Mouse (Mus musculus): ENCODE results near the gene Lct. TPM values are rescaled to one million over a fixed set of nuclear protein-coding genes. Genes with fewer than 3 reads are reported as not detected.
"Not testable (repeated sequence)": the region's sequence is repeated elsewhere in the genome, so short reads cannot be mapped to it uniquely, and the experiment has no call there.

The Lct gene
- polyA plus RNA-seq, 1 experiment from 2014 or later = 19.6 TPM

DNA sequence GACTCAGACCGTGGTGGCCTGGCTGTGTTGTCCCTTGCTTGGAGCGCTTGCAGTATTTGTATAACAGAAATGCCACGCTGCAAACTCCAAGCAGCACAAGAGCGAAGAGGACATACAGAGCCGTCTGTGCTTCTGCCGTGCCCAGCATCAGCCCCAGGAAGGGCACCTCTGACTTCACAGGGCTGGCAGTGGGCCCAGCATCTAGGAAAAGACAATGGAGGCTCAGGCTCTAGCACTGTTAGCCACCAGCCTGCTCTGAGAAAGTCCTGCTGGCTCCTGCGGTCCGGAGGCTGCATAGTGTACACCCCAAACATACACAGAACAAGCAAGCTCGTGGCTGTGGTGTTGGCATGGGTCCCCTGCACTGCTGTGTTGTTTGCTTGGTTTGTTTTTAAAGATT lies 43.0 kb downstream of the Lct start:
- Histone ChIP-seq H3K27ac (no peak overlapping the region), H3K36me3 (no peaks in the 10 kb centered on the region), H3K4me3 (replicated peaks) (no peak overlapping the region), H3K9ac (no peak overlapping the region), H3K27me3 (replicated peaks) (no peaks in the 10 kb centered on the region), H3K4me2 (replicated peaks) (no peak overlapping the region), H3K4me1 (replicated peaks) (no peaks in the 10 kb centered on the region), H3K9me3 (no peaks in the 10 kb centered on the region)
- WGBS = 86% methylated on average over 9 of the region's 9 CpGs
- no peak for ATAC-seq

DNA sequence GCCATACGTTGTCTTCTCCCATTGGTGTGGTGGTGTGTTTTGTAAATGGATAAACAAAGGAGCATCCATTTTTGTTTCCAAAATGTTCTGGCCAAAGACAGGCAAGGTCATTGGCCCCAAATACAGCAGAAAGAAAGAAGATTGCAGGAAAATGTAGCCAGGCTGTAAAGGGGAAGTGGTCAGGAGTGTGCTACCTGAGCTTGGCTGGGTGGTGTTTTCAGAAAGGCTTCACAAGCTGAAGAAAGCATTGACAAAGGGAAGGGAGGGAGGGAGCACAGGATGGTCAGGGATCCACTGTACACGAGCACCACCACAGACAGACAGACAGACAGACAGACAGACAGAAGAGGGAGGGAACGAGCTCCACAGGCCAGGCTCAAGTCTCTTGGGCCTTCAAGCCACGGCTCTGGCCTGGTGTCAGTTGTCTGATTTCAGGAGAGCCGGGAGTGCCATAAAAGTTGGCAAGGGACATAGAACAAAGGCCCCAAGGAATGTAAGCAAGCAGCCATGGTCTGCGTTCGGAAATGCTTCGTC lies 43.9 kb downstream of the Lct start:
- Histone ChIP-seq H3K27ac (no peak overlapping the region), H3K27me3 (replicated peaks) (no peaks in the 10 kb centered on the region), H3K4me1 (replicated peaks) (no peaks in the 10 kb centered on the region), H3K9me3 (no peaks in the 10 kb centered on the region), H3K4me3 (replicated peaks) (no peak overlapping the region), H3K4me2 (replicated peaks) (no peak overlapping the region), H3K36me3 (0 out of 2 replicates have a peak, but pooled peaks cover 6% of the 10 kb centered on the region), H3K9ac (no peak overlapping the region)
- WGBS = 77% methylated on average over 8 of the region's 8 CpGs
- no peak for ATAC-seq

DNA sequence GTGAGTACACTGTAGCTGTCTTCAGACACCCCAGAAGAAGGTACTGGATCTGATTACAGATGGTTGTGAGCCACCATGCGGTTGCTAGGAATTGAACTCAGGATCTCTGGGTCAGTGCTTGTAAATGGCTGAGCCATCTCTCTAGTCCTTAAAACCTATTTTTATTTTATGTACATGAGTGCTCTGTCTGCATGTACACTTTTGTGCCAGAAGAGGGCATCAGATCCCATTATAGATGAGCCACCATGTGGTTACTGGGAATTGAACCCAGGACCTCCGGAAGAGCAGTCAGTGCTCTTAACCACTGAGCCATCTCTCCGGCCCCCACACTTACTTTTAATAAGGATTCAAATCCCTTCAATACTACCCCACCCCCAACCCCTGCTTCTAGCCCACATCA lies 45.2 kb downstream of the Lct start:
- H3K36me3 ChIP-seq = 0 out of 2 replicates have a peak, but pooled peaks cover 6% of the 10 kb centered on the region
- H3K4me3 ChIP-seq (replicated peaks) = no peak overlapping the region
- no peaks in the 10 kb centered on the region for H3K27me3 ChIP-seq (replicated peaks)
- no peak overlapping the region for H3K27ac ChIP-seq
- no peaks in the 10 kb centered on the region for H3K9me3 ChIP-seq
- H3K9ac ChIP-seq = no peak overlapping the region
- WGBS = 94% methylated on average over 3 of the region's 3 CpGs
- no peaks in the 10 kb centered on the region for H3K4me1 ChIP-seq (replicated peaks)
- H3K4me2 ChIP-seq (replicated peaks) = no peak overlapping the region
- no peak for ATAC-seq

DNA sequence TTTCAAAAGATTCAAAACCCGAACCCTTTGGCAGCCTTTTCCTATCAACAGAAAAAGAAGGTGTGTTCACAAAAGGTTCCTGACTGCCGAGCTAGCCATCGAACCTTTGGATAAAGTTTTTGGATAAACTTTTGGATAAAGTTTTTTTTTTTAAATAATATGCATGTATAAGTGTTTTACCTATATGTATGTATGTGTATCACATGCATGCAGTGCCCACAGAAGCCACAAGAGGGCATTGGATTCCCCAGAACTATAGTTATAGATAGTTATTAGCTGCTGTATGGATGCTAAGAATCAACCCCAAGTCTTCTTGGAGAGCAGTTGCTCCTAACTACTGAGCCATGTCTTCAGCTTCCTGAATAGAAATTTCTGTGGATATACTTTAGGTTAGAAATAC lies 46.4 kb downstream of the Lct start:
- ATAC-seq = no peak
- Histone ChIP-seq H3K36me3 (0 out of 2 replicates have a peak, but pooled peaks cover 9% of the 10 kb centered on the region), H3K4me3 (replicated peaks) (no peak overlapping the region), H3K27ac (no peak overlapping the region), H3K9me3 (no peaks in the 10 kb centered on the region), H3K4me2 (replicated peaks) (no peak overlapping the region), H3K9ac (no peak overlapping the region), H3K27me3 (replicated peaks) (no peaks in the 10 kb centered on the region), H3K4me1 (replicated peaks) (no peaks in the 10 kb centered on the region)
- 98% methylated on average over 3 of the region's 3 CpGs for WGBS

DNA sequence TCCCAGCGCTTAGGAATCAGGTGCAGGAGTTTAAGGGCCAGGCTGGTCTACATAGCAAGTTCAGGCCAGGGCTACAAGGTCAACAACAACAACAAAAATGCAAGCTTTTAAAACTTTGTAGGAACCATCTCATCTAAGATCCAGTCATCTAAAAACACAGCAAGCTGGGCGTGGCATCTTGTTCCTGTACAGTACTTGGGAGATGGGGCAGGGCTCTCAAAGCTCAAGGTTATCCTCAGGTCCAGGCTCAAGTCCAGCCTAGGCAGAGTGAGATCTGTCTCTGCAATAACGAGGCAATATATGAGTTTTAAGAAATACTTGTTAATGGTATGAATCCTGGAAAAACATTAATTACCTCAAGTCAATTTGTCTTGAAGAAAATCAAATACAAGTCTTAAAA lies 49.6 kb downstream of the Lct start:
- 0 out of 2 replicates have a peak, but pooled peaks have one; percentile 23 for ATAC-seq
- WGBS = 91% methylated on average over 3 of the region's 3 CpGs
- Histone ChIP-seq H3K27me3 (replicated peaks) (no peaks in the 10 kb centered on the region), H3K4me2 (replicated peaks) (no peak overlapping the region), H3K27ac (no peak overlapping the region), H3K4me3 (replicated peaks) (no peak overlapping the region), H3K9me3 (no peaks in the 10 kb centered on the region), H3K9ac (no peak overlapping the region), H3K36me3 (peaks cover 26% of the 10 kb centered on the region), H3K4me1 (replicated peaks) (no peaks in the 10 kb centered on the region)

DNA sequence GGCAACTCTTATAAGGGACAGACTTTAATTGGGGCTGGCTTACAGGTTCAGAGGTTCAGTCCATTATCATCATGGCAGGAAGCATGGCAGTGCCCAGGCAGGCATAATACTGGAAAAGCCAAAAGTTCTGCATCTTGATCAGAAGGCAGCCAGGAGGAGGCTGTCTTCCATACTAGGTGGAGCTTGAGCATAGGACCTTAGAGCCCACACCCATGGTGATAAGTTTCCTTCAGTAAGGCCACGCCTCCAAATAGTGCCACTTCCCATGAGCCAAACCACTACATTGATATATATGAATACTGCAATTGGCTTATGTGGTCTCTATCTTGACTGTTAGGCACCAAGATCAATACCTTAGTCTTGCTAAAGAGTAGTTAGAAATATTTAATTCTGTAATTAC lies 52.2 kb downstream of the Lct start:
- no peak; the same call in 1 of the 2 replicates for ATAC-seq
- Histone ChIP-seq H3K4me1 (replicated peaks) (no peaks in the 10 kb centered on the region), H3K36me3 (peaks cover 32% of the 10 kb centered on the region), H3K9ac (no peak overlapping the region), H3K27me3 (replicated peaks) (no peaks in the 10 kb centered on the region), H3K4me3 (replicated peaks) (no peak overlapping the region), H3K27ac (no peak overlapping the region), H3K9me3 (no peaks in the 10 kb centered on the region), H3K4me2 (replicated peaks) (no peak overlapping the region)
- 89% methylated on average over 1 of the region's 1 CpGs for WGBS

DNA sequence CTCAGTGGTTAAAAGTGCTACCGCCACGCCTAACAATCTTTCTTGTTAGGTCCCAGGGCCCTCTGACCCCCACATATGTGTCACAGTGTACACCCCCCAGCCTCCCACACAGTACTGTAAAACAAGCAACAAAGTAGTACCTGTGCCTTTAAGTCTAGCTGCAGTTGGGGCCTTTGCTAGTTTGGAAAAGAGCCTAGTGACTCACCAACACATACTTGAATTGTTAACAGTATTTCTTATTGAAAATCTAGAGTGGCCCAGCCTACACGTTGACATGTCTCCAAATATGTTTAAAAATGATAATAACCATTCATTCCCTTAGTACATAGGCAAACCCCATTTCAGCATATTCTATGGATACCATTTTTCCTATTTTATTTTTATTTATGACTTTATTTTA lies 57.4 kb downstream of the Lct start:
- 91% methylated on average over 3 of the region's 3 CpGs for WGBS
- ATAC-seq = no peak
- no peak overlapping the region for H3K27ac ChIP-seq
- peaks cover 45% of the 10 kb centered on the region for H3K36me3 ChIP-seq
- H3K4me2 ChIP-seq (replicated peaks) = no peak overlapping the region
- no peaks in the 10 kb centered on the region for H3K27me3 ChIP-seq (replicated peaks)
- H3K9me3 ChIP-seq = no peaks in the 10 kb centered on the region
- H3K4me3 ChIP-seq (replicated peaks) = no peak overlapping the region
- no peaks in the 10 kb centered on the region for H3K4me1 ChIP-seq (replicated peaks)
- no peak overlapping the region for H3K9ac ChIP-seq

DNA sequence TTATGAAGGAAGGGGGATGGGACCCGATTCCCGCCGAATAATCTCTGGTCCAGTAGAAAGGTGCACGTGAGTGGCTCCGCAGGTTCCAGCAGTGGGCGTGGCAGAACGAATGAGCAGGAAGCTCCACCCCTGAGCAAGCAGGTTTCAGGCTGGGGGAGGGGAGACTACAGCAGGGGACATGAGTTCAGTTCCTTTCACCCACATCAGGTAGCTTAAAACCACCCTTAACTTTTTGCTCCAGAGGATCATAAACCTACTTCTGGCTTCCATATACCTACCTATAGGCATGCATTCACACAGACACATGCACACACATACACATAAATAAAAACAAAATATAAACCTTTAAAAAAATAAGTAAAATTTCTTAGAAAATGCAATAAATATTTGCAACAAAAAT lies 61.1 kb downstream of the Lct start:
- H3K4me2 ChIP-seq (replicated peaks); H3K4me1 ChIP-seq (replicated peaks); H3K27ac ChIP-seq; ATAC-seq; H3K9ac ChIP-seq; H3K9me3 ChIP-seq; H3K4me3 ChIP-seq (replicated peaks); H3K27me3 ChIP-seq (replicated peaks): not testable (repeated sequence)
- peaks cover 33% of the 10 kb centered on the region for H3K36me3 ChIP-seq
- WGBS = 79% methylated on average over 7 of the region's 7 CpGs

DNA sequence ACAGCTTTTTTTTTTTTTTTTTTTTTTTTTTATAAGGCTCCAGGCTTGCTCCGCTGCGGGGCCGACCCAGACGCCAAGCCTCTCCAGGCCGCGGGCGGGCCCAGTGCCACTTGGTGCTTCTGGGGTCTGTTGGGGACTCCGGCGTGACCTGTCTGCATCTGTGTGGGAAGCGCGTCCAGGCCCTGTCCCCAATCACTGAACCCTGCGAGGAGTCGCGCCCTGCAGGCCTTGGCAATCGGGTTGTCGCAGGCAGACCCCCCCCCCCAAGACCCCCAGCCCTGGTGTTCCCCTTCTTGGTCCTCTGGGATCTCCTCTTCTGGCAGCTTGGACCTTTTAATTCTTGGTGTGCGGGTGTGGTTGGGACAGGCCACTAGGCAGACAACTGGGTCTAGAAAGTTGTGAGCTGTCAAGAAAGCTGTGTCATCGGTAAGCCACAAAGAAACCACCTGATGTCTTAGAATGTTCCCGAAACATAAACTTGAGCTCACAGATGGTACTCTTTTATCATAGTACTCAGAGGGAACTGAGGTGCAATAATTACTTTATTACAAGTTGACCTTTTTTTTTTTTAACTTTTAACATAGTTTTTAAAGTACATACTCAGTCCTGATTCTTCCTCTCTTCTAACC lies 83.3 kb downstream of the Lct start:
- no peaks in the 10 kb centered on the region for H3K4me1 ChIP-seq (replicated peaks)
- H3K9me3 ChIP-seq = no peaks in the 10 kb centered on the region
- peak overlapping the region; percentile 86 for H3K27ac ChIP-seq
- peak overlapping the region; percentile 78 for H3K4me3 ChIP-seq (replicated peaks)
- H3K27me3 ChIP-seq (replicated peaks) = no peaks in the 10 kb centered on the region
- H3K4me2 ChIP-seq (replicated peaks) = peak overlapping the region; percentile 84
- 2% methylated on average over 19 of the region's 19 CpGs for WGBS
- peak; percentile 3 for ATAC-seq
- H3K9ac ChIP-seq = peak overlapping the region; percentile 84
- H3K36me3 ChIP-seq = no peaks in the 10 kb centered on the region

DNA sequence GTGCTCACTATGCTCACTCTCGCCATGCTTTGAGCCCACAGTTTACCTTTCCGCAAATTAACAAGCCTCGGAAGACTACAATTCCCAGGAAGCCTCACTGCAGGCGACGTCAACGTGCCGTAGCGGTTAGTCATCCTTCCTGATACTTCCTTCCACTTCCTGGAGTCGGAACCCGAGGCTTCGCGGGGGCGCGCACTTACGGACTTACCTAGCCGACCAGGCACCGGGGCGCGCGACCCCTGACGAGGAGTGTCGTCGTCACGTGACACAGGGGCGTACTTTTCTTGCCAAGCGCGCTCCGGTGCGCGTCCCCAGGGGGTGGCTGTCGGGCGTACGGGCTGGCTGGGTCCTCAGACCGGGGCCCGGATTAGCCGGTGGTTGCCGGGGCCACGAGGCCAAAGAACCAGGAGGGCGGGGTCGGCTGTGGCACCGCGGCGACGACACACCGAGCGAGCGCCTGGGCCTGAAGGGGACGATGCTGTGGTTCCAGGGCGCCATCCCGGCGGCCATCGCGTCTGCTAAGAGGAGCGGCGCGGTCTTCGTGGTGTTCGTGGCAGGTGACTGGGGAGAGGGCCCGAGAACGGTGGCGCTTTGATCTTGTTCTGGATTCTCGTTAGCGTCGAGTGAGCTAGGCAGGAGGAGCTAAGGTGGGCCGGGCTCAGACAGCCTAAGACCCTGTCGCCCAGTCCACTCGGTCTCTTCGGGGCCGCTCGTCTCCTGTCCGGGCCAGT lies 84.0 kb downstream of the Lct start:
- Histone ChIP-seq H3K4me2 (replicated peaks) (peak overlapping the region; percentile 84), H3K27ac (peak overlapping the region; percentile 86), H3K9ac (peak overlapping the region; percentile 84), H3K9me3 (no peaks in the 10 kb centered on the region), H3K27me3 (replicated peaks) (no peaks in the 10 kb centered on the region), H3K4me3 (replicated peaks) (peak overlapping the region; percentile 78), H3K4me1 (replicated peaks) (no peaks in the 10 kb centered on the region), H3K36me3 (no peaks in the 10 kb centered on the region)
- peak; percentile 97 for ATAC-seq
- WGBS = under 1% methylated on average over 70 of the region's 71 CpGs

DNA sequence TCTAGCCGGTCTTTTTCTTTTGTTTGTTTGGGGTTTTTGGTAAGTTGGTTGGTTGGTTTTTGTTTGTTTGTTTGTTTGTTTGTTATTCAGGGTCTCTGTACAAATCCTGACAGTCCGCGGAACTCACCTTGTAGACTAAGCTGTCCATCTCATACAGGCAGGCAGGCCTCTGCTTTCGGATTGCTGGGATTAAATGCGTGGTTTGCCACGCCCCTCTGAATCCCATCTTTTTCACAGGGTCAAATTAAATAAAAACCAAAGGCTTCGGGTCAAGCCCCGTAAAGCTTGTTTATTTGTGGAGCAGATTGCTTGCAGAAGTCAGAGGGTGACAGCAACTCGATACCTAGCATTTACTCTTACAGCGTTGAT lies 84.5 kb downstream of the Lct start, which contains the start of gene Ubxn4:
Ubxn4 (plus strand) TSS at position 338 of the 369 bp plus-strand sequence.
- Histone ChIP-seq H3K9me3 (no peaks in the 10 kb centered on the region), H3K9ac (peak within 1 kb of the TSS; percentile 84), H3K27me3 (replicated peaks) (no peaks in the 10 kb centered on the region), H3K27ac (peak within 1 kb of the TSS; percentile 86), H3K36me3 (no peaks in the 10 kb centered on the region), H3K4me2 (replicated peaks) (peak within 1 kb of the TSS; percentile 84), H3K4me3 (replicated peaks) (peak within 1 kb of the TSS; percentile 78), H3K4me1 (replicated peaks) (no peaks in the 10 kb centered on the region)
- WGBS = 7% methylated on average over 10 of the region's 10 CpGs
- ATAC-seq = peak; percentile 39

DNA sequence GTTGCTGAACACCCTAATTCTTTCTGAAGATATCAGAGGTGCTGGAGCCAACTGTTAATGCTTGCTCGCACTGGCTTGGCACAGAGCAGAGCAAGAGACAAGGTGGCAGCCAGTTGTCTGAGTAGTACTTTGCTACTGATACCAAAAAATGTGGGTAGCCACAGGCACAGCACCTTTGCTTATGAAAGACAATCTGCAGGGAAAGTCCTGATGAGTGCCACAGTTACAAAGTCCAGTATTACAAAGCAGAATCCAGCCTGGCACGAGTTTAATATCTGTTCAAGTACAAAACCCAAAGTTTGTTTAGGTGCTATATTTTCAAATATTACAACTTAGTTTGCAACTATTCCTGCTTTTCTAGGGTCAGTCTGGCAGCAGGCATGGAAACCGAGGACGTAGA lies 92.9 kb downstream of the Lct start:
- H3K27me3 ChIP-seq (replicated peaks) = no peaks in the 10 kb centered on the region
- WGBS = 93% methylated on average over 4 of the region's 4 CpGs
- H3K9ac ChIP-seq = no peak overlapping the region
- H3K9me3 ChIP-seq = no peaks in the 10 kb centered on the region
- ATAC-seq = no peak
- no peak overlapping the region for H3K27ac ChIP-seq
- no peak overlapping the region for H3K4me2 ChIP-seq (replicated peaks)
- H3K36me3 ChIP-seq = peaks cover 9% of the 10 kb centered on the region; the same call in 1 of the 2 replicates
- H3K4me1 ChIP-seq (replicated peaks) = no peaks in the 10 kb centered on the region
- H3K4me3 ChIP-seq (replicated peaks) = no peak overlapping the region

Data from intestine, embryonic 15.5 days (tissue).